Mouse (Mus musculus): ENCODE measurements around the gene Tgfb1i1.

The Tgfb1i1 gene

DNA sequence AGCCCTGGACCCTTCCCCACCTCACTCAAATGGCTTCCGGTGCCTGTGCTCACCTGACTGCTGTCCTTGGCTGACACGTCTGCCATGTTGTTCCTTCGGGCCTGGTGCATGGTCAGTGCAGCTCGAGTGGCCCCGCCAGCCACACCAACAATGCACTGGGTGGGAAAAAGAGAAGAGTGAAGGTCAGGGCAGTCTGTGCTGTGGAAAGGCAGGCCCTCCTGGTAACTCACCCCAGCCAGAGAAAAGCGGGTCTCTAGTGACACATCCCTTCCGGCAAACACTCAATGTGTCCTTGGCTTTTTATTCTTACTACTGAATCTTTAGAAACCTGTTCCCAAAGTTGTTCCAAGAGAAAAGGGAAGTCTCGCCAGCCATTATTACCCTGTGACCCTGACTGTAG lies 38.4 kb downstream of the Tgfb1i1 start:
- DNase-seq (ENCODE audit: extremely low spot score, low spot score): no peak

DNA sequence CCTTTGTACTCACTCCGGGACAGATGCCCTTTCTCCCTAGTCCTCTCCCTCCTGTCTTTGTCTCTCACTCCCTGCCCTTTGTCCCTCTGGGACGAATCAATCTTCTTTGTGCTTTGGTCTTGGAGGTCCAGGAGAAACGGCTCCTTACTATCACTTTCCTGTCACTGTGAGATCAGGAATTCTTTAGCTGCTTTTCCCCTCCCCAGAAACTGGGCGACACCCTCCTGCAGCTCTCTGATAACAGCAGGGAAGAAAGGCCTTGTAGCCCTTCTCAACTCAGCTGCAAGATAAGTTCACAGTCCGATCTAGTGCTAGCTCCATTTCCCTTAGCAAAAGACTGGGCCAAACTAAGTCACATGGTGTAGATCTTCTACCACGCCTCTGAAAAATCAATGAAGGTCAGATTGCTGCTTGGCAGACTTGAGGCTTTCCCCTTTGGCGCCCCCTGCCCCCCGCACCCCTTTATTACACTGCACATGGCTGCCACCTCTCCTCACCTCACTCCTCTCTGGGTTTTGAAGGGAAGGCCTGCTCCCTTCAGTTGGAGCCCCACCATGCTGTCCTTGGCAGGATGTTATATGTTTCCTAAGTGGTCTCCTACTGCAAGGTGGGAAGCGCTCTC lies 42.4 kb downstream of the Tgfb1i1 start:
- DNase-seq (ENCODE audit: extremely low spot score, low spot score): peak; percentile 40

DNA sequence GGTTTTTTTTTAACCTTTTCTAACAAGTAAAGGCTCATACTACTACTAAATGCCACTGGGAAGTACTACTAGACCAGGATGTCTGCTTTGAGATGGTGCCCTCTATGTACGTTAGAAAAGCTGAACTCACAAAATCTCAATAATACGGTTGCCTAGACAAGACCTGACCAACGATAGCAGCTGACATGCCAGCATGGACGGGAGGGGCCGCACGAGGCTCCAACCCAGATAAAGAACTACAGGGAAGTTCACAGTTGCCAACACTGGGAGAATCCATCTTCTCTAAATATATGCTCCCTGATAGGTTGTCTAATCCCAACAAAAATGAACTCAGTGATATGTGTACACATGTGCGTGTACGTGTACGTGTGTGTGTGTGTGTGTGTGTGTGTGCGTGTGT lies 48.2 kb downstream of the Tgfb1i1 start:
- DNase-seq (ENCODE audit: extremely low spot score, low spot score): no peak

DNA sequence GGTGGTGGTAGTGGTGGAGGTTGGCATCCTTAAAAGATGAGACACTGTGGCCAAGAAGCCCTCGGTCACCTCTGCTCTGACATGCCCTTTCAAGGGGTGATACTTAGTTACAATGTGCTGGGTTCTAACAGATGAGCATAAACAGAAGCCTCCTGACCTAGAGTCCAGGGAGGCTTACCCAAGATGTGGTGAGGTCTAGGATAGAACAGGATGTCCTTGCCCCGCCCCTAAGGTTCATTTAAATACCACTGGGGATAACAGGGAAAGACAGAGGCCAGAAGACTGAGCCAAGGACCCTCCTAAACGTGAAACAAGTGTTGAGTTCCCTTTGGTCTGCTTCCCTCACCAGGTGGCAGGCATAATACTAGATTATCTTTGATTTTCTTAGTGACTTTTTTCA lies 49.9 kb downstream of the Tgfb1i1 start:
- no peak for DNase-seq (ENCODE audit: extremely low spot score, low spot score)

DNA sequence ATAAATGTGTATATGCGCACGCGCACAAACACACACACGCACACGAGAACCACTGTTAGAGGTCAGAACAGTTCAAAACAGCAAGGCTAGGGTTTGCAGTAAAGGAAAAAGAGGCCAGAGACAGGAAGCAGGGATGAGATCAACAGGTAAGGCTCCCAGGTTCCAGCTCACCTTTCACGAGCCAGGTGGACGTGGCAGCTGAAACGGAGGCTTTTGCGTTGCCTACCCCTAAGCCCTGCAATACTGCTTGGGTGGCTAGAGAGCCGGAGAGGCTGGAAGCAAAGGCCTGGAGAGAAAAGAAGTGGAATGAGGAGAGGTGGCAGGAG lies 50.6 kb downstream of the Tgfb1i1 start:
- DNase-seq (ENCODE audit: extremely low spot score, low spot score): no peak

DNA sequence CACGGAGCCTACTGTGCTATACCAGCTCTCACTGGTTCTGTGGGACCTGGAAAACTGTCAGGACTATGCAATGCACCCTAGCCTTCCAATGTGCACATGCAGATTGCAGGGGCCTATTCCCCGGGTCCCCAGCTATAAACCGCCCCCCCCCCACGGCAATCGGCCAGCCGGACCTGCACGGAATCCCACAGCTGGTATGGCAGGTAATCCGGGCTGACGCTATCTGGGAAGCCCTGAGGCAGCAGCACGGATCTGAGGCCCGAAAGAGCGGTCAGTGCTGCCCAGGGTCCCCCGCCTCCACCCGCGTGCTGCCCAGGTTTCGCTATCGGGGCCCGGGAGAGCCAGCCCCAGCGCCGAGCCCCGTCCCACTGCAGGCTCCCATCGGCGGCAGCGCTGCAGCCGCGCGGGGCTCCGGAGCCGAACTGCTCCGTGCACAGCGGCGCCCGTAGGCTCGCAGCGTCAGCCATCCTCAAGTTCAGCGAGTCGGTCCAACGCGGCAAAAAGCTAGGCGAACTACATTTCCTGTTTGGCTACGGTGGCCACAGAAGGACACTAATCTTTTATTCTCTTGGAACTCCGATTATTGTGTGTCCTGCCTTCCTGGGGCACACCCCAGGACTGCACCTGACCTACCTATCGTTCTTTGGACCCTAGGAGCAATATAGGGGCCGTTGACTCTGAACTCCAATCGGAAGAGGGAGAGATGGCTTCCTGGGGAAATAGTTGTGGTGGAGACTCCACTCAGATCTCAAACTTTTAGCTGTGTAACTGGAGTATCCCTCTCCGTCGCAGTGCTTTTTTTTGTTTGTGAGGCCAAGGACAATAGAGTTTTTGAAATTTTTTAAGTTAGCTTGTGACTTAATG lies 51.2 kb downstream of the Tgfb1i1 start, which contains the start of gene BC017158:
TSS of gene BC017158 (minus strand) at position 554 of the 864 bp plus-strand sequence.
- peak; percentile 72 for DNase-seq (ENCODE audit: extremely low spot score, low spot score)

DNA sequence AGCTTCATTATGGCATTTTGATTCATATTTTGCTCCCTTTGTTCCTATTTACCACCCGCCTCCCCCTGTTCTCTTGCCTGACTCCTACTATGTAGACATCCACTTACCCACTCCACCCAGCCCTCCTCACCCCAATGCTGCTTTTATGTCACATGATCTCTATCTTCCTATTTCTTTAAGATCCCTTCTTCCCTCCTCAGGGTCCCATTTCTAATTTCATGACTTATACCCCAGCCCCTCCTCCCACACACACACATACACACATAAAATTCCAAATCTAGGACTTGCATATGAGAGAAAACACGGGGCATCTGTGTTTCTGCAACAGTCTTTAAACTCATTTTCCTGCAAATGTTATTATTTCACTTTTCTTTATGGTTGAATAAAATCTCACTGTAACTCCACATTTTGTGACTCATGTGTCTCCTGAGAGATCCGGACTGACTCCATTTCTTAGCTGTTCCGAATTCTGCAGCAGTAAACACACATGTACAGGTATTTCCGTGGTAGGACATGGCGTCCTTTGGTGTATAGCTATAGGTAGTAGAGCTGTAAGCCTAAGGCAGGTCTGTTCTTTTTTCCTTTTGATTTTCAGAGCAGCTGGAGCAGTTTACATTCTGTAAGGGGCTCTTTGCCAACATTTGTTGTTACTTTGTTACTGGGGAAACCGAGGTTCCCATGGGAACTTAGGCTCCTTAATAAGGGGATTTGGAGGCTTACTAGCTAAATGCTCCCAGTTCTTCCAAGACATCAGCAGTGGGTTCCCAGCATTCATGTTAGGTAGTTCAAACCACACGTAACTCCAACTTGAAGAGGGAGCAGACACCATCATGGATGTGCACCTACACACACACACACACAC lies 52.1 kb downstream of the Tgfb1i1 start:
- no peak for DNase-seq (ENCODE audit: extremely low spot score, low spot score)

DNA sequence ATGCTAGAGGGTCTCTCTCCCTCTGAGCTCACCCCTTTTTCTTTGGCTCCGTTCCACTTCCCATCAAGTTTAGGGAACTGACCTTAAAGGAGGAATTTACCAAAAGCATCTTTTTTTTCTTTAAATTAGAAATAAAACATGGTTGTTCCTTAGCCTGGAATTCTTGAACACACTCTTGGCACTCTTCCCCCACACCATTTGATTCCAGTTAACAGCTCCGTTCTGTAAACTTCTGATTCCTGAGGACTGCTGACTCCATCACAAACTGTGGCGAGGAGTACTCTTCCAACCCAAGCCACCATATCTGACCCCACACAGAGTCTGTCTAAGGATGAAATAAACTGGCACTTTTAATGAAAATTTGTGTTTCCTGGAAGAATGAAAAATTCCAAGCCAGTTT lies 54.3 kb downstream of the Tgfb1i1 start:
- no peak for DNase-seq (ENCODE audit: extremely low spot score, low spot score)

DNA sequence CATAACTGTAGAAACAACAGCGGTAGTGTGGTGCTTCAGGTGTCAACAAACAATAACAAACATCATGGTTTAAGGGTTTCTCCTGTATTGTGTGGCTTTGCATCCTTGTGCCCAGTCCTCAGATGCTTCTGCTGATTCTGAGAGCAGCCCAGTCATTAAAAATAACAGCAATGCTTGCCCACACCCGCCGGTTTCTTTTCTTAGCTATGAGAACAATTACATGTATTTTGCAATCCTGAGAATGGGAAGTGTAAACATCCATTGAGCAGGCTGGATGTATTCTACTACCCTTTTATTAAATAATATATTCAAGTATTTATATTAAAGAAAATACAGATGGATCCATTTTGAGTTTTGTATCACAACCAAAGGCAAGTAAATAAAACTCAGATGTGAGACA lies 55.5 kb downstream of the Tgfb1i1 start:
- no peak for DNase-seq (ENCODE audit: extremely low spot score, low spot score)

DNA sequence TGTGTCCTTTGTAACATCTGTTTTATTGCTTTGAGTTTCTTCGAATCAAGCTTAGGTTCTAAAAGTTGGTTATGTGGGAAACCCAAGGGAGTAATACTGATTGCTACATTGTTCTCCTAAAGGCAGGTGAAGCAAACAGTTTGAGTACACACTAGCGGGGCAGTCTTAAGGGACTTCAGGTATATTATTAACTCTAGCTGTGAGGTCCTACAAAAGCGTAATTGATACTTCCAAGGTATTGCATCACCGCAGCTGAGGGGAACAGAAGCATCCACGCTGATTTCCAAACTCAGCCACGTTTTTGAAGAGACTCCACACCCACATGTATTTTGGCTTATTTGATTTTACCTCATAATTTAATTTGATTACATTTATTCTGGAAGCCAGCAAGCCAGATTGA lies 57.6 kb downstream of the Tgfb1i1 start:
- DNase-seq (ENCODE audit: extremely low spot score, low spot score): no peak

DNA sequence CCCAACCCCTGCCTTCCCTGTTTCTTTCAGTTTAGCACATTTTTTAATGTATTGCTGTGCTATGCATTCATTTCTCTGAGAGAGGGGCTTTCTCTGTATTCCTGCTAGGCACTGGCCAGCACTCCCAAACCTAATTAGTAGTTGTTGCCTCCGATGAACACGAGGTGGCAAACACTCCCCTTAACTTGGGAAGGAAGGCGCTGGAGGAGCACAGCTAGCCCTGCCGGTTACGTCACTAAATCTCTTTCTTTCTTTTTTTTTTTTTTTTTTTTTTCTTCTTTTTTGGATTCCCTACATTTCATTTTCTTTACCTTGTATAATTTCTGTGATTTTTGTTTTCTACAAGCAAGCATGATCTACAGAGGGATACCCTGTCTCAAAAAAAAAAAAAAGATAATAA lies 58.3 kb downstream of the Tgfb1i1 start:
- peak; percentile 36 for DNase-seq (ENCODE audit: extremely low spot score, low spot score)
